Comparison of ENCODE assay signal across 11 mouse cellular contexts in genomic region chr1:132786866-132787265, GRCm38 (mm10). TPM values are rescaled to one million over a fixed set of nuclear protein-coding genes. Genes with fewer than 3 reads are reported as not detected.
DNase-seq lines count a peak whose midpoint lies in the region; ATAC-seq lines count a peak whose summit lies in the region.
"Had no signal": no experiment of that assay in that cellular context is flagged by ENCODE, and none has a peak within 500 bp of the region (broad histone marks: within the 10 kb centered on the region; RNA-seq: fewer than 3 reads in every experiment).

No protein-coding gene starts in this region.

- no peak overlapping the region for H3K4me2 ChIP-seq in heart, embryonic 12.5 days
- H3K4me2 ChIP-seq in heart, embryonic 15.5 days, result peak overlapping the region; percentile 11; the same call in 1 of the 2 replicates
- H3K4me2 ChIP-seq: embryonic facial prominence, embryonic 15.5 days; midbrain, embryonic 12.5 days had no signal

- H3K4me3 ChIP-seq in heart, embryonic 12.5 days, result no peak overlapping the region
- no peak overlapping the region for H3K4me3 ChIP-seq in heart, embryonic 15.5 days
- H3K4me3 ChIP-seq: embryonic facial prominence, embryonic 15.5 days; midbrain, embryonic 12.5 days had no signal

- 47% methylated on average over 5 of the region's 5 CpGs for WGBS in heart, embryonic 12.5 days
- 30% methylated on average over 5 of the region's 5 CpGs for WGBS in heart, embryonic 15.5 days

- no peaks in the 10 kb centered on the region for H3K27me3 ChIP-seq in heart, embryonic 12.5 days (replicated peaks)
- H3K27me3 ChIP-seq in heart, embryonic 15.5 days, result no peaks in the 10 kb centered on the region
- H3K27me3 ChIP-seq: midbrain, embryonic 12.5 days had no signal

- H3K36me3 ChIP-seq in heart, embryonic 12.5 days, result no peaks in the 10 kb centered on the region
- H3K36me3 ChIP-seq in heart, embryonic 15.5 days, result no peaks in the 10 kb centered on the region
- H3K36me3 ChIP-seq: embryonic facial prominence, embryonic 15.5 days; midbrain, embryonic 12.5 days had no signal

- ATAC-seq in heart, embryonic 12.5 days (ENCODE audit: insufficient number of reproducible peaks, low FRiP score), result no peak
- peak; percentile 78; the same call in 1 of the 2 replicates for ATAC-seq in heart, embryonic 15.5 days (replicated peaks; ENCODE audit: insufficient number of reproducible peaks, insufficient read depth, low FRiP score, low read depth)
- no peak for ATAC-seq in frontal cortex, adult (ENCODE audit: low TSS enrichment)

- H3K4me1 ChIP-seq in heart, embryonic 12.5 days (replicated peaks), result peaks cover 11% of the 10 kb centered on the region
- peaks cover 8% of the 10 kb centered on the region for H3K4me1 ChIP-seq in heart, embryonic 15.5 days (replicated peaks)
- H3K4me1 ChIP-seq: embryonic facial prominence, embryonic 15.5 days; midbrain, embryonic 12.5 days had no signal

- H3K9ac ChIP-seq in heart, embryonic 12.5 days, result no peak overlapping the region
- H3K9ac ChIP-seq in heart, embryonic 15.5 days, result no peak overlapping the region
- H3K9ac ChIP-seq: embryonic facial prominence, embryonic 15.5 days; midbrain, embryonic 12.5 days had no signal

- H3K9me3 ChIP-seq in heart, embryonic 12.5 days (replicated peaks), result no peaks in the 10 kb centered on the region
- no peaks in the 10 kb centered on the region for H3K9me3 ChIP-seq in heart, embryonic 15.5 days (replicated peaks)
- H3K9me3 ChIP-seq: embryonic facial prominence, embryonic 15.5 days; midbrain, embryonic 12.5 days had no signal

- no peak overlapping the region for H3K27ac ChIP-seq in heart, embryonic 12.5 days (ENCODE audit: poor library complexity, severe bottlenecking)
- peak overlapping the region; percentile 55 for H3K27ac ChIP-seq in heart, embryonic 15.5 days
- H3K27ac ChIP-seq: embryonic facial prominence, embryonic 15.5 days; midbrain, embryonic 12.5 days had no signal

- peak; percentile 97 for DNase-seq in heart, adult 11 months
- DNase-seq in brain, adult 2 months (ENCODE audit: low read depth, low spot score), result peak; percentile 46
- peak; percentile 30 to 39 for DNase-seq in cerebellum, postnatal 36 days
- no peak for DNase-seq in layer of hippocampus, adult 9-10 months (ENCODE audit: low spot score)
- no peak for DNase-seq in thymus, postnatal 36 days
- DNase-seq: right cerebral cortex, postnatal 4 days had no signal

RNA-seq across cellular contexts. Expression of gene Nfasc, which starts 45.3 kb away (rescaled TPM):
- polyA plus RNA-seq in heart, embryonic 12.5 days (2016; fragmentation: Nextera tagmentation; extraction: Ambion mirVana), result 0.18 and 0.46 TPM in 2 replicates
- 0.28 and 1.2 TPM in 2 replicates for polyA plus RNA-seq in heart, embryonic 15.5 days (2015; fragmentation: Nextera tagmentation; extraction: Ambion mirVana)

Comparison
In these comparisons a context has a peak if more than half of its experiments do, and no peak if none do; other contexts are left out.
1. DNase-seq: peak in heart, adult 11 months (single experiment), brain, adult 2 months (single experiment) and cerebellum, postnatal 36 days (2 of 2); none in layer of hippocampus, adult 9-10 months (single experiment) and thymus, postnatal 36 days (0 of 2).